Mouse (Mus musculus) mesoderm, embryonic 11.5 days (tissue): ENCODE measurements around the gene Pakap.

Experiments
- DNase-seq: peaks from one replicate; pipeline ENCODE4 v3.0.0-alpha.2; 2012; ENCODE audit warnings: low read depth, low spot score

Gene Pakap

GRCm38 (mm10) chr4:57574181-57574580 lies 6.2 kb downstream of the Pakap start:
- no peak for DNase-seq

- DNase-seq, result no peak
Observed at GRCm38 (mm10) chr4:57574646-57575045, 6.7 kb downstream of the Pakap start.

- DNase-seq, result no peak
Observed at GRCm38 (mm10) chr4:57575686-57576085, 7.7 kb downstream of the Pakap start.

GRCm38 (mm10) chr4:57576095-57576494 lies 8.1 kb downstream of the Pakap start:
- no peak for DNase-seq

GRCm38 (mm10) chr4:57579683-57580082 lies 11.7 kb downstream of the Pakap start:
- no peak for DNase-seq

GRCm38 (mm10) chr4:57585281-57585800 lies 17.4 kb downstream of the Pakap start:
- DNase-seq, result no peak

GRCm38 (mm10) chr4:57586933-57587658 lies 19.1 kb downstream of the Pakap start:
- no peak for DNase-seq

- no peak for DNase-seq
Observed at GRCm38 (mm10) chr4:57588356-57588755, 20.4 kb downstream of the Pakap start.

- DNase-seq, result no peak
Observed at GRCm38 (mm10) chr4:57592751-57593150, 24.8 kb downstream of the Pakap start.

- DNase-seq, result no peak
Observed at GRCm38 (mm10) chr4:57599946-57600345, 32.0 kb downstream of the Pakap start.

- no peak for DNase-seq
Observed at GRCm38 (mm10) chr4:57600685-57601457, 32.9 kb downstream of the Pakap start.

- DNase-seq, result no peak
Observed at GRCm38 (mm10) chr4:57601458-57601835, 33.5 kb downstream of the Pakap start.

GRCm38 (mm10) chr4:57601903-57602617 lies 34.1 kb downstream of the Pakap start:
- DNase-seq, result peak; percentile 19

GRCm38 (mm10) chr4:57606258-57606657 lies 38.3 kb downstream of the Pakap start:
- no peak for DNase-seq

GRCm38 (mm10) chr4:57607247-57607942 lies 39.4 kb downstream of the Pakap start:
- peak; percentile 88 for DNase-seq

- peak; percentile 63 for DNase-seq
Observed at GRCm38 (mm10) chr4:57611303-57612077, 43.5 kb downstream of the Pakap start.

- no peak for DNase-seq
Observed at GRCm38 (mm10) chr4:57612716-57613115, 44.7 kb downstream of the Pakap start.

- DNase-seq, result no peak
Observed at GRCm38 (mm10) chr4:57614686-57615085, 46.7 kb downstream of the Pakap start.

GRCm38 (mm10) chr4:57618743-57619142 lies 50.8 kb downstream of the Pakap start:
- no peak for DNase-seq

GRCm38 (mm10) chr4:57622816-57623215 lies 54.8 kb downstream of the Pakap start:
- DNase-seq, result no peak

- no peak for DNase-seq
Observed at GRCm38 (mm10) chr4:57624819-57625218, 56.8 kb downstream of the Pakap start.
